Mouse (Mus musculus) heart, embryonic 16.5 days (tissue): ENCODE data around the gene Madd. TPM values are rescaled to one million over a fixed set of nuclear protein-coding genes. Genes with fewer than 3 reads are reported as not detected.

Experiments
- ATAC-seq: fragments of 200-750 bp; cut with Nextera tagmentation; replicated peaks from 2 replicates; pipeline ENCODE4 v1.8.0; 2017; ENCODE audit warnings: moderate number of reproducible peaks; ENCODE audit not compliant: insufficient read depth, low FRiP score; ENCODE audit errors: extremely low read depth
- H3K27ac ChIP-seq: fragments of 300-500 bp; sonication (generic); 2 replicates; pipeline ENCODE4 v1.5.1; 2014; ENCODE audit warnings: mild to moderate bottlenecking, low read length, control low read depth, moderate library complexity
- H3K27me3 ChIP-seq: fragments of 300-500 bp; sonication (generic); 2 replicates; pipeline ENCODE4 v1.6.1; 2014; ENCODE audit warnings: low read length, mixed read lengths; ENCODE audit not compliant: control insufficient read depth, insufficient read depth
- H3K36me3 ChIP-seq: fragments of 300-500 bp; sonication (generic); 2 replicates; pipeline ENCODE4 v1.6.1; 2014; ENCODE audit not compliant: control insufficient read depth, insufficient read depth
- H3K4me1 ChIP-seq: fragments of 300-500 bp; sonication (generic); 2 replicates; pipeline ENCODE4 v1.6.1; 2014; ENCODE audit warnings: low read length, mixed read lengths; ENCODE audit not compliant: control insufficient read depth, insufficient read depth
- H3K4me2 ChIP-seq: fragments of 300-500 bp; sonication (generic); 2 replicates; pipeline ENCODE4 v1.6.1; 2014; ENCODE audit warnings: low read depth, mild to moderate bottlenecking, control low read depth, low read length
- H3K4me3 ChIP-seq: fragments of 300-500 bp; sonication (generic); 2 replicates; pipeline ENCODE4 v1.5.1; 2014; ENCODE audit warnings: mild to moderate bottlenecking, control low read depth, low read length
- H3K9ac ChIP-seq: fragments of 300-500 bp; sonication (generic); 2 replicates; pipeline ENCODE4 v1.6.1; 2014; ENCODE audit warnings: low read length, control low read depth
- H3K9me3 ChIP-seq: fragments of 300-500 bp; sonication (generic); replicated peaks from 2 replicates; pipeline ENCODE4 v1.6.1; 2016; ENCODE audit warnings: low read length; ENCODE audit not compliant: control insufficient read depth
- WGBS: fragments of 180-500 bp; shearing (Covaris S2); extraction: QIAGEN DNeasy Blood & Tissue Kit; methylation state at CpG from one replicate; pipeline ENCODE4 v1.1.7; 2014; 5-methylcytosine and 5-hydroxymethylcytosine counted together
- polyA plus RNA-seq: library from polyadenylated mRNA; unstranded; fragments of >200 nt; fragmentation: Nextera tagmentation; extraction: Ambion mirVana; gene quantifications from 2 replicates; pipeline ENCODE4 v1.2.1, GENCODE M21; 2015

Madd gene
- polyA plus RNA-seq, 1 experiment from 2014 or later: 6.1 TPM

DNA sequence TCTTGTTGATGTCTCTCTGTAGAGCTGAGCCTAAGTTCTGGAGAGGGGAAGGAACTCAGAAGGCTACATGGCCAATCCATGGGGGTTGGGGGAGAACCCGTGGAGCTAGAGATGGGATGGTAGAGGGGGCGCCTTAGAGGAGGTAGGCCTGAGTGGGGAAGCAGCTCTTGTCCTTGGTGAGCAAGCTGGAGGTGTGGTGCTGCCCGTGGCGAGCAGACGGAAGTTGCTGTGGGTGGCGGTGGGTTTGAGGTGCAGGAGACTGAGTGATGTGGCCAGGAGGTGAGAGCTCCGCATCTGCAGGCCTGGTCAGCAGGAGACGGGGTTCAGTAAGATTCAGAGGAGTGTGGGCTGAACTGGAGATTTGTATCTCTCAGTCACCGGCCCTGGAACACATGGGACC lies 96.2 kb downstream of the Madd start:
- Histone ChIP-seq H3K36me3 (no peaks in the 10 kb centered on the region), H3K9me3 (no peaks in the 10 kb centered on the region), H3K9ac (no peak overlapping the region), H3K27me3 (no peaks in the 10 kb centered on the region), H3K4me1 (no peaks in the 10 kb centered on the region), H3K4me2 (no peak overlapping the region), H3K4me3 (no peak overlapping the region), H3K27ac (no peak overlapping the region)
- ATAC-seq: no peak
- WGBS: 74% methylated on average over 9 of the region's 9 CpGs

Other genes with a start within 250 kb of the Madd start
- gene Celf1, start 243.5 kb downstream of the Madd start, polyA plus RNA-seq: 100 and 108 TPM in 2 replicates
- gene Rapsn, start 148.2 kb downstream of the Madd start, polyA plus RNA-seq: 40.9 and 43.4 TPM in 2 replicates
- 239 and 255 TPM in 2 replicates for gene Psmc3, start 129.8 kb downstream of the Madd start, polyA plus RNA-seq
- gene Slc39a13, start 113.4 kb downstream of the Madd start, polyA plus RNA-seq: 56.9 and 61.3 TPM in 2 replicates
- 3.6 and 5.2 TPM in 2 replicates for gene Spi1, start 101.4 kb downstream of the Madd start, polyA plus RNA-seq
- 1,022 and 1,203 TPM in 2 replicates for gene Mybpc3, start 65.7 kb downstream of the Madd start, polyA plus RNA-seq
- gene Nr1h3, start 19.0 kb upstream of the Madd start, polyA plus RNA-seq: 4.4 and 4.8 TPM in 2 replicates
- gene Acp2, start 19.0 kb upstream of the Madd start, polyA plus RNA-seq: 15.0 and 19.2 TPM in 2 replicates
- 11.5 and 11.7 TPM in 2 replicates for gene Ddb2, start 53.1 kb upstream of the Madd start, polyA plus RNA-seq
- 60.4 and 64.0 TPM in 2 replicates for gene Pacsin3, start 72.1 kb upstream of the Madd start, polyA plus RNA-seq
- 64.9 and 68.9 TPM in 2 replicates for gene Arfgap2, start 81.1 kb upstream of the Madd start, polyA plus RNA-seq